Mouse (Mus musculus) cerebellum, postnatal 10 days (tissue): ENCODE measurements around the gene Orai3.

Source experiments
- DNase-seq, 2 experiments: peaks; one replicate each; pipeline ENCODE4 v3.0.0; 2021; ENCODE audit warnings: mixed read lengths in 2 of 2

Gene Orai3

DNA sequence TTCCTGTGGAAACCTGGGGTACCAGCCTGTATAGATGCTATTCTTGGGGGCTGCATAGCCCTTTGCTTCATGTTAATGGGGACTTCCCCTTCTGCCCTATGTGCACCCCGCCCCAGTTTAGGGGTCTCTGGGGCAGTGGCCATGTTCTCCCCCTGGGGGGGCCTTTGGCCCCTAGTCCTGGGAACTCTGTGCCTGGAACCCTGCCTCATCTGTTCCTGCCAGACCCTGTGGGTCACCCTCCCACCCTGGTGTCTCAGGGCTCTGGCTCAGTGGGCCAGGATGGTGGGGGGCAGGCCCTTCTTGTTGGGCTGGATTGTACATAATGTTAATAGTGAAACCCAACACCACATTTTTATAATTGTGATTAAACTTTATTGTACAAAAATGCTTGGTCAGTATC is 30.1 kb downstream of the Orai3 start:
- DNase-seq: peak; percentile 41 to 57

DNA sequence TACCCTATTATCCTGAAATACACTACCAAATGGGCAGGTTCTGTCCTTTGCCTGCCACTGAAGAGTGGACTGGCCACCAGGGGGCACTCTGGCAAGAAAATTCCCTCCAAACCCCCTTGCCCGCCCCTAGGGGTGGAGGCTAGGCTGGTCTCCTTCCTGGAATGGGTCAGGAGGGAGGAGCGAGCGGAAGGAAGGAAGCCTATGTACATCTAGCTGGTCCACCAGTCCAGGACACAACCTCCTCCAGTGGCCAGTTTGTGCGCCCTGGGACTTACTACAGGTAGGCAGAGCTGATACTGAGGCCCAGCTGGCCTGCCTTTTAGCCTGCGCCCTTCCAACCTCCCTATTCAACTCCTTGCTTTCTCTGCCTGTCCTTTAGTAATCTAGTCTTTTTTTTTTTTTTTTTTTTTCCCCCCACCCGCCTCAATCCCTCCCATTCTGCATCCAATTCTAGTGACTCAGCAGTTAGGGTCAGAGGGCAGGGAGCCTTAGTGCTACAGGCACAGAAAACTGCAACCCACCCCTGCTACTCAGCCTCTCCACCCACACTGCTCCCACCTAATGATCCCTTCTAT is 30.9 kb downstream of the Orai3 start, which contains the start of gene Hsd3b7:
Hsd3b7 (plus strand) TSS at position 170 of the 575 bp plus-strand sequence.
- peak; percentile 96 to 97 for DNase-seq

DNA sequence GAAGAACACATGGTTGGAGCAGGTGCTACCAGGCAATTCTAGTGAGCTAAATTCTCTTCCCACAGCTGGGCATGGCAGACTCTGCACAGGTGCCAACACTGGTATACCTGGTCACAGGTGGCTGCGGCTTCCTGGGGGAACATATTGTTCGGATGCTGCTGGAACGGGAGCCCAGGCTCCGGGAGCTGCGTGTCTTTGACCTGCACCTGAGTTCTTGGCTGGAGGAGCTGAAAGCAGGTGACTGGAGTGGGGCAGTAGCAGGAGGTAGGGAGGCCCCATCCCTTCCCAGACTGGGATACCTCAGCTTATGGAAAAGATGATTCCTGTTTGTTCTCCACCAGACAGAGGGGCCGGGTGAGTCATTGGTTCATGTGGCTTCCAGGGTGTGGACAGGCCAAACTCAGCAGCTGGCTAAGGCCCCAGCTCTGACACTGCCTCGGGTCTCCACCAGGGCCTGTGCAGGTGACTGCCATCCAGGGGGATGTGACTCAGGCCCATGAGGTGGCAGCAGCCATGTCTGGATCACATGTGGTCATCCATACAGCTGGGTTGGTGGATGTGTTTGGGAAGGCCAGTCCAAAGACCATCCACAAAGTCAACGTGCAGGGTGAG is 31.5 kb downstream of the Orai3 start:
- peak; percentile 45 to 53 for DNase-seq

DNA sequence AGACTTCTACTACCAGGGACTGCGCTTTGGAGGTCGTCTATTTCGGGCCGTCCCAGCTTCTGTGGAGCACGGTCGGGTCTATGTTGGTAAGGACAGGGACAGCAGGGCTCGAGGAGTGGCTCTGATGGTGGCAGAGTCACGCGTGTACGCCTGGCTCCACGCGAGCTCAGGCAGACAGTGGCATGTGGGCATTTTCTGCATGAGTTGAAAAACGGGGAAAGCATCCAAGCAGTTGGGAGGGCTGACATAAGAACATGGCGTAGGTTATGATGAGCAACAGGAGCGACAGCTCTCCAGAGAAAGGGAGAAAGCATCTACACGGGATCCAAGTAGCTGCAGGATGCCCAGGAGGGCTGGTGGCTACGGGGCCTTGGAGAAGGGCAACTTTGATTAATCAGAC is 32.7 kb downstream of the Orai3 start:
- DNase-seq: peak; percentile 84 to 86

DNA sequence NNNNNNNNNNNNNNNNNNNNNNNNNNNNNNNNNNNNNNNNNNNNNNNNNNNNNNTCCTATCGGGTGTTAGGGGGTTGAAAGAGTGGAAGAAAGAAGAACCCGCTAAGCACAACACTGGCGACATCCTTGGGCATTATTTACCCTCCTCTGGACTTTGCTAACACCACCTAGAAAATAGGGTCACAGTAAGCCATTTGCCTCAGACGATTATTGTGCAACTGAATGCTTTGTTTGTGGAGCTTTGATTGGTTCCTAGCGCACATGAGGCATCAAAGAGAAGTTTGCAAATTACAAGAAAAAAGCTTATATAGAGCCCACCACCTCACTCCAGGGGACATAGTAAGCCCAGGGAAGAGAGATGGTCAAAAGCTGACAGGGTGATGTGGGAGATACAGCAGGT is 39.2 kb downstream of the Orai3 start:
- DNase-seq: no peak

DNA sequence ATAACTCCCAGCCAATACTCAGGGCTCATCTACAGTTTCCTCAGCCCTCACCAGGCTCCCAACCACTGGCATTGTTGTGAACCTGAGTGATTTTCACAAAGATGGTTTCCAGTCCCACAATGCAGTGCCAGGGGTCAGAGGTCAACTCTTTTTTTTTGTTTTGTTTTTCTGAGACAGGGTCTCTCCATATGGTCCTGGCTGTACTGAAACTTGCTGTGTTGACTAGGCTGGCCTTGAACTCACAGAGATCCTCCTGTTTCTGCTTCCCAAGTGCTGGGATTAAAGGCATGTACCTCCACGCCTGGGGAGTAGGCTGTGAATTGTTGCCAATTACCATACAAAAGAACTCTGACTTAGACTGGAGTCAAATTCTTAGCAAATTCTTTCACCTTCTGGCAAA is 40.2 kb downstream of the Orai3 start:
- no peak for DNase-seq

DNA sequence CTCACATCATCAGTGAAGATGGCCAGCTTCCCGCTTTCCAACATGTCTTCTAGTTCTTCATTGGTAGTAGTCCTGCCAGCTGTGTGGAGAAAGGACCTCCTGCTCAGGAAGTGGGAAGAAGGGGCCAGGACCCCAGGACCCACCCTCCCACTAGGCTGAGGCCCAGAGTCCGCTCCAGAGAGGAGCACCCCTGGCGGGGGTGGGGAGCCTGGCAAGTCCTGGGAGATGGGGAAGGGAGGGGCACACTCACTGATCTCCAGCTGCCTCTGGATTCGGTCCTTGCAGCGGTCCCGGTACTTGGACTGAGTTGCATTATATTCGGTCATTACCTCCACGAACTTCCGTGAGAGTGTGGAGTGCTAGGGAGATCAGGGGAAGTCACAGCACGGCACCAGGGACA is 41.0 kb downstream of the Orai3 start:
- no peak for DNase-seq

DNA sequence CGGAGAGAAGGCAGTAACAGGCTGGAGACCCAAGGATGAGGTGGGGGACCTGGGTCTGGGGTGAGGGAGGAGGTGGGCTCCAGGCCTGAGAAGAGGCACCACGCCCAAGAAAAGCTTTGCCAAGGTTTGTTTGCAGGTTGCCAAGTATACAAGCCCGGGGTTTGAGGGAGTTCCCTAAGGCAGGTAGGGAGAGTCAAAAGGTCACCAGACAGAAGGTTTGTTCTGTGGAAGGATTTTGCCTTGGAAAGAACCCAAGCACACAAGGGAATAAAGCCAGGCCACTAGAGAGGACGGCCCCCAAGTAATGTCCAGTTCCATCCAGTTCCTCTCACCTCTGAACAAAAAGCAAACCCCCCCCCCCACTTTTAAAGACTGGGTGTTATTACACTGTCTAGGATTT is 41.6 kb downstream of the Orai3 start:
- DNase-seq: no peak

DNA sequence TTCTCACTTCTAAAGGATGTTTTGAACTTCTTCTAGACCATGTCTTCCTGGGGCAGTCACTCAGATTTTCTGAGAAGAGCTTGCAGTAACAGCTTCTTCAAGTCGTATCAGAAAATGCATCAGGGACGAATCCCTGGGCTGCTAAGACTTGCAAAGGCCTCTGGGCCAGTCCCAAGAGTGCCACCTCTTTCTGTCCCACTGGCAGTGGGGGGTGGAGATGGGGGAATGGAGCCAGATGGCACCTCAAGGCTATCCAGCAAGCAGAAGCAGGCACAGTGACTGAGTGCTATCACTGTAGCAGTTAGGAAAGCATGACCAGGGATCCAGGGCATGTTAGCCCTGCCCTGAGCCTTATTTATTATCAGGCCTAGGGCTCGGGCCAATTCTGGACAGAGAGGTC is 42.7 kb downstream of the Orai3 start:
- no peak for DNase-seq

DNA sequence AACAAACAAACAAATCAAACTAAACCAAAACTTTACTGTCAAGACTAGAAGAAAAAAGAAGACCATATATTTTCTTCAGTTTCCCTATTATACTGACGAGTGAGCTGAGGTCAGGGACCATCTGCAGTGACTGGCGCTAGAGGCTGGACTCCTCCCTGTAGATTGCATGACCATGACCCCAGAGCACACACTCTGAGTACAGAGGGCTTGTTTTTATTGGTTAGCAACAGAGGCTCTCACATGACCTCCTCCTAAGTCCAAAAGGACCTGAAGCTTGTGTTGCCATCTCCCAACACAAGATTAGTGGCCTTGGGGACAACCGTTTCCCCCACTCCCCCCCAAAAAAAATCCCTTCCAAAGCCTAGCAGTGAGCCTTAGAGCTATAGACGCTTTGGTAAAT is 44.2 kb downstream of the Orai3 start:
- no peak for DNase-seq

DNA sequence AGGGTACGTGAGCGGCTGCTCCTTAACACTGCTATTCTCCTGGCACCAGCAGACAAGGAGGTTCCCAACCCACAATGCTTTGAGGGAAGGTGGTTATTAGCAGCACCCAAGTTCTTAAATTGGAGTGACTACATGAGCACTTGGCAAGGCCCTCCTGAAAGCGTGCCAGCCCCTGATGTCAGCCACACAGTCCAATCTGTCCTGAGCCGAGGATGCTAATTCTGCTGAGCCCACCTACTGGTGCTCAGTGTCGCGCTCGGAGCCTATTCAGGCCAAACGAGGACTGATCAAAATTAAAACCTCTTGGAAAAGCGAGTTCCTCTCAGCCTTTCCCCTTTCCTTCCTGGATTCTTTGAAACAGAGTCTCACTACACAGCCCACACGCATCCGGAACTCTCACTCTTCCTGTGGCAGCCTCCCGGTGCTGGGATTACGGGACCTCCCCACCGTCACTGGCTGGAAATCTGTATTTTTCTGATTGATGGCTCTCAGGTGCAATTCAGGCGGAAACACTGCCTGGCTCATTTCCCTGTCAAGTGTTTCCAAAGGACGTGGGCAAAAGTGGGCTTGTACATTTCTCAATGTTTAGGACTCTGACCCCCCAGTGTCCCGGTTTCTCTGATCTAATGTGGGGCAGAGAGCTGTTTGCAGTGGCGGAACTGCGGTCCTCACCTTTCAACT is 44.8 kb downstream of the Orai3 start:
- peak; percentile 95 to 96 for DNase-seq

DNA sequence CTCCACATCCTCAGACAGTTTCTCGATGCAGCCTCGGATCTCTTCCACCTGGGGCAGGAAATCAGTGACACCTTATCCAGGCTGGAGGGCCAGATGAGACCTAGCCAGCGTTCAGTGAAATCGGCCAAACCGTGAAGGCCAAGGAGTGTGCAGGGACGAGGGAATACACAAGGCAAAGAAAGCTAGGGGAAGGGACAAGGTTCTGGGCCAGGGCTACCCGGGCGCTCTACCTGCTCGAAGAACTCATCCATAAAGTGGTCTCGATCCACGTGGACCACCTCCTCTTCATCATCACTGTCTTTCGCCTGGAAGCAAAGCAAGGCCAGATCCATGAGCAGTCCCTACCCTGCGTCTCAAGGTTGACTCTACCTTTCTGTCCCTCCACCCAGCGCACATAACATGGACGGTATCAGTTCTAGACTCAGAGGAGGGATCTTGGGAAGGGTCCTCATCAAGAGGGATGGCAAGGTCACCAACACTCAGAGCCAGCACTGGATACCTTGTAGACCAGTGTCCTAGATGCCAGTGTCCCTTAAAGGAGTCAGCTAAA is 45.6 kb downstream of the Orai3 start:
- no peak for DNase-seq

DNA sequence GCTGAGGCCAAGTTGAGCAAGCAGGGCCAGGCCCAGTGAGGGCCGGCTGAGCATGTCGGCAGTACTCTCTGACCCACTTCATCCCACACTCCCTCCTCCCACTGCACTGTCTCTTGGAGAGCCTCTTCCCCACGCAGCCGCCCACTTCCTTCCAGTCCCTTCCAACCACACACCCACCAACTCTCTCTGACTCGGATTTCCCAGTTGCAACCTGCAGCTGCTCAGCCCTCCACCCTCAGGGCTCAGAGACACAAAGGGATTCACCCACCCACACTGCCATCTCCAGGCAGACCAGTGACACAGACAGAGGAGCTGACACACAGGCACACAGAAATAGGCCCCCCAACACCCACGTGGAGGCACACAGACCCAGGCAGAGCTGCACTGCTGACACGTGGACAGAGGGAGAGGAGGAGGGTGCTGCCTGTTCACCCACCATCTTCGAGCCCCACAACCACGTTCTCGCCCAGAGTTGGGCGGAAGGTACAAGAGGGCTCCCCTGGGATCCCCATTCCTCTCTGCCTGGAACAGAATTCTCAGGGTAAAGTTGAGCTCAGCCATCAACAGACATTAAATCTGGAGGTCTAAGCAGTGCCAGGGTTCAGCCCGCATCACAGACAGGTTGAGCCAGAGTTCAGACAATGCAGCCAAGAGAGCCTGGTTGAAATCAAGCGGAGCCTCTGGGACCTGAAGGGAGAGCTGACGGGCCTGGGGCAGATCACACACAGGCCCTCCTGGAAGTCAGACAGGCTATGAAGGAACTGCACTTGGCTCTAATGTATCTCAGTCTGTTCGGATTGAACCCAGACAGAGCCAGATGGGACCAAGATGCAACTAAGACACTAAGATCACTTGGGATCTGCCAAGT is 46.6 kb downstream of the Orai3 start:
- peak; percentile 70 to 75 for DNase-seq

DNA sequence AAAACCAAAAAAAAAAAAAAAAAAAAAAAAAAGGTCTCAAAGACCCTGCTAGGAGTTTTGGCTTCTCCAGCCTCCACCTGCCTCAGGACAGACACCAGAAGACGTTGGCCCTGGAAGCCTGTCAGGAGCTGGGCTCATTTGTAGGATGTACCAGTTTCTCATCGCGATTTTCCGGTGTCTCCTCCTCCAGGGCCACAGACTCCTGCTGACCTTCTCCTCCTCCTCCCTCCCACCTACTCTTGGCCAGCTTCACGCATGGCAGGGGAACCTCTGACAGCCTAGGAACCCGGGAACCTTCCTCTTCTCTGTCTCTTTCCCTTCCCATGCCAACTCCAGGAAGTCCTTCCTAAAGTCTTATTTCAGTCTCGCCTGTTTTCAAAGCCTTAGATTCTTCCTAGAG is 47.4 kb downstream of the Orai3 start:
- no peak for DNase-seq

DNA sequence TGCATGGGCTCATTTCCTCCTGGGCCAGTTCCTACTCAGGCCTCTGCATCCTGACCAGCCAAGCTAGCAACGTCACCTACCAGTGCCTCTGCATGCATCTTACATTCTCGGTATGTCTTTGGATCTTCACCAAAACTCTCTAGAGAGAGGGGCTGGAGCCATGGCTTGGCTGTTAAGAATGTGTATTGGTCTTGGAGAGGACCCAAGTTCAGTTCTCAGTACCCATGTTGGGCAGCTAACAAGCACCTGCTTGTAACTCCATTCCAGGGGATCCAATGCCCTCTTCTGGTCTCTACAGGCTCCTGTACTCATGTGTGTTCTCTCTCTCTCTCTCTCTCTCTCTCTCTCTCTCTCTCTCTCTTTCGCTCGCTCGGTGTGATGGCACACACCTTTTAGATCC is 48.2 kb downstream of the Orai3 start:
- DNase-seq: peak in 1 of 2 experiments; percentile 2

DNA sequence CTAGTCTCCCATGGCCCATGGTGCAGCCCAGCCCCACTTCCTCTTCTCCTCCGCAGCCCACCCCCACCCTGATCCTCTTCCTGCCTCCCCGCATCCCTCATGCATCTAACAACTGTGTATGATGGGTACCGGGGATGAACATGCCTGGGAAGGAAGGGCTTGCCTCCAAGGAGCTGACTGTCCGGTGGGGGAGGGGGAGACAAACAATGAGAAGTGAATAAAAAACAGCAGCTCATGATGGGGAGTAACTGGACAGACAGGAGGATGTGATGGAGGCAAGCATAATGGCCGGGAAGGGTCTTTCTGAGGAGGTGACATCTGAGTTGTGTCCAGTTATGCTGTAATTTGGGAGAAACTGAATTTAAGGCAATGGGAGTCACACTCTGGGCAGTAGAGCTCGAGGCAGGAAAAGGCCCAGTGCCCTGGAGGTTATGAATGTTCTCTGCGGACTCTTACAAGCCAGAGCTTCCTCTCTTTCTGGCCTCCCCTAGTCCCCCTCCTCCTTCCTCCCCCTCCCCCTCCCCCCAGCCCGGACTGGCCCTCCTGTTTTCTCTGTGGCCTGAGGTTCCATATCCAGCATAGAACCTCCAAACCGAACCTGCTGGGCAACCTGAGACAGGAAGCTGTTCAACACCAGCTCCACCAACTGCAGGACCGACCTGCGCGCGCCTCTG is 51.4 kb downstream of the Orai3 start:
- DNase-seq: no peak

DNA sequence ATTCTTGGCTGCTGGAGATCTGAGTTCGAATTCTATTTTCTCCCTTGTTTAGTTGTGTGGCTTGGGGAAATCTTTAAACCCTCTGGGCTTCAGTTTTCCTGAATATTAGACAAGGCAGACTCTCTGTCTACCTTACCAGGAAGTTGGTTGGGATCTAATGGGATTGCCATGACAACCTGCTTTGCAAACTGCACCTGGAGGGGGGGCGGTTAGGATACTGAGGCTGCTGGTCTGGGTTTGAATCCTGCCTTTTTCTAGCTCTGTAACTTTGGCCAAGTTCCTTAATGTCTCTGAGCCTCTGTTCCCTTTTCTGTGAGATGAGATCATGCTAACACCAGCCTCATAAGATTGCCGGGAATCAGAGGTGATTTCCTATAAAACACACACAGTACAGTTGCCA is 52.9 kb downstream of the Orai3 start:
- DNase-seq: no peak

DNA sequence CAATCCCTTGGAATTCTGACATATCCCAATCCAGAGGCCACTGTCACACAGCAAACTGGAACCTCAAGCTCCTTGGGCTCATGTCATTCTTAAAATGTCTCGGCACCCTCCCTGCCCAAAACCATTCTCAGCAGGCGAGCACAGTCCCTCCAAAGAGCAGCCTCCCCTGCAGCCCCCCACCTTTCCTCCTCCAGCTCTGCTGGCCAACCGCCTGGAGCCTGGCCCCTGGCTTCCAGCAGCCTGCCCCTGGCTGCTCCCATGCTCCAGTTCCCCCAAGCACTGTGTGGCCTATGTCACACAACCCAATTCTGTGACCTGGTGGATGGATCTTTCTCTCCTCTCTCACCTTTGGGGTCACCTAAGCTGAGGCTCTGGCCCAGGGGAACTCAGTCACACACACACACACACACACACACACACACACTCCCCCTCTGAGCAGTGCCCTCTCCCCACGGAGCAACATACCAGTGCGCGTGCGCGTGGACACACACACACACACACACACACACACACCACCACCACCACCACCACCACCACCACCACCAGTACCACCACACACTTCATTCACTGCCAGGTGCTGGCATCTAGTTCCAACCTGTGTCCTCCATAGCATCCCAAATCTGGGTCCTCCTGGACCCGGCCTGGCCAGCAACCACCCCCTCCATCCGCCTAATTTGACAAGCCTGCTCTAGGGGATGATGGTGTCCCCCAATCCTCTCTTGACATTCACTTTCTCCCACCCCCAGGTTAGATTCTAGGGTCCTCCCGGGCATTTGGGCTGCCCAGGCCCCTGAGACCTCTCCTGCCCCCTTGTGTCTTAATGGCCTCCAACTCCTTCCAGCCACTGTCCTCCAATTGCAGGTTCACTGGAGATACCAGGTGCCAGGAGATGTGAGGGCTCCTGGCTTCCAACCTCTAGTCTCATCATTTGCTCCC is 53.9 kb downstream of the Orai3 start:
- peak; percentile 64 to 74 for DNase-seq

DNA sequence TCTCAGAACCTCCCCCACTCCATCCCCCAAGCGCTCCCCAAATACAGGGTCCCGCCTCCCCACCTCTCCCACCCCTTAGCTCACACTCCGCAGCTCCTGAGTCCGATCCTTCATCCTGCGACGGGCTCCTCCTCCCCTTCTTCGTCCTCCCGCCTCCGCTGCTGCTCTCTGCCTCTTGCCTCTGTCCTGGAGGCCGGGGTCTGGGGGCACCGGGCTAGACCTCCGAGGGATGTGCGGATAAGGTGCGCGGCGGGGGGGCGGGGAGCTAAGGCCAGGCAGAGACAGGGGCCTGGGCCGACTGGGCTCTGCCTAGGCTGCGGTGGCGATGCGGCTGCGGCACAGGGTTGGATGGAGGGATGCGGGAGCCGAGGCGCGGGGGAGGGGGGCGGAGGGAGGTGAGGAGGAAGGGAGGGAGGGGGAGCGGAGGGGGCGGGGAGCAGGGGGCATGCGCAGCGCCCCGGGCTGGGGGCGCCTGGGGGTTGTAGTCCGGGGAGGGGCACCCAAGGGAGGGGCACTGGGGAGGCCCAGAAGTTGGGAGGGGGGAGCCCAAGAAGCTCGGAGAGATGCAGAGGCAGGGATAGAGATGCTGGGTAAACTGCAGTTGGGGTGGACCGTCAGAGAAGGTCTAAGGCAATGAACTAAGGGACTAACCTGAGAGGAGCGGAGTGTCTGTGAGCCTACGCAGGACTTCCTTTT is 54.7 kb downstream of the Orai3 start, which contains the start of the genes Stx4a and Stx1b:
Stx4a (plus strand) TSS at position 119 of the 696 bp plus-strand sequence.
Stx1b (minus strand) TSS at position 374 of the 696 bp plus-strand sequence.
- DNase-seq: peak; percentile 96
